Comparison of ENCODE assay signal across 8 mouse cellular contexts in the genomic region with DNA sequence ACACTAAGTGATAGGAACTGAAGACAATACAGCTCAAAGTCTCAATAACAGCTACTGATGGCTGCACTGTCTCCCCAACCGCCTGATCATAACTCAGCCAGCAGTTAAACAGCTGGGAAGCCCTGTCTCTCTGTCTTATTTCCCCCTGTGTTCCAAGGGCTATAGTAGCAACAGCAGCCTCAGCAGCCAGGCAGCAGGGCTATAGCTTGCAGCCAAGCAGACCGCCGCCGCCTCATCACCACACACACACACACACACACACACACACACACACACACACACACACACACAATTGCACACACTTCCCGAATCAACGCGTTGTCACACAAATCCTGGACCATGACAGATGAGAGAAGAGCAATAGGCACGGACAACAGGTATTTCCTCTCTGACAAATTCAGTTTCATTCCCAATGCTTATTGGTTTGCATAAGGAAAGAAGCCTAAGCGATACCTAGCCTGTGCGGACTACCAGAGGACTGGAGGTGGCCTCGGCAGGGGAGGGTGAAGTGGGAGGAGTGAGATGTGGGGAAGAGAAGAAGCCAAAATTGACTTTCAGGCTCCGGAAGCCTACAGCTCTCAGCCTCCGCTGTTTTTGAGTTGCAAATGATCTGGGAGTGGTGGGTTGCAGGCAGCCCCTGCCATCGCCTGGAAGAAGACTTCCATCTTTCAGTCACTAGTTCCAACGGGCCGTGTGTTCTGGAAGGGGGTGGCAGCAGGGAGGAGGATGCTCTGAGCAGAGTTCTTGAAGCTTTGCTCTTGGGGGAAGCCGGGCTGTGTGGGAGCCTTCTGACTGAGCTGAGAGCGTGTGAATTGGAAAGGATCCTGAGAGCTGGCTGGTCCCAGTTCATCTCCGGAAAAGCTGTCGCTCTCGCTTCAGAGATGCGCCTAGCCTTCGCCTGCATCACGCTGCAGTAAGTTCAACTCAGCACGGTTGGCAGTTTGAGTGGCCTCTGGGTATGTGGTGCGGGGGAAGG.
DNase-seq lines count a peak whose midpoint lies in the region; ATAC-seq and TF ChIP-seq lines count a peak whose summit lies in the region.

No protein-coding gene starts in this region.

- no peak for TF ChIP-seq CTCF in kidney, adult 2 months (conservative IDR thresholded peaks at IDR 0.05; ENCODE audit: insufficient read depth, insufficient read length, low read depth, low read length)
- no peak for TF ChIP-seq CTCF in lung, postnatal 0 days (IDR thresholded peaks at IDR 0.05)

- no peak for TF ChIP-seq POLR2A in kidney, adult 2 months (IDR thresholded peaks at IDR 0.05; ENCODE audit: low read depth, low read length)

- H3K4me1 ChIP-seq in kidney, adult 2 months (ENCODE audit: control insufficient read depth, insufficient read depth, low read length) = 0 out of 2 replicates have a peak, but pooled peaks cover 4% of the 10 kb centered on the region
- peaks cover 6% of the 10 kb centered on the region; the same call in 1 of the 2 replicates for H3K4me1 ChIP-seq in embryonic facial prominence, embryonic 13.5 days
- 0 out of 2 replicates have a peak, but pooled peaks cover 4% of the 10 kb centered on the region for H3K4me1 ChIP-seq in heart, embryonic 13.5 days
- no peaks in the 10 kb centered on the region; the same call in none of the 2 replicates for H3K4me1 ChIP-seq in lung, postnatal 0 days (ENCODE audit: insufficient read depth, low read depth, low read length)

- no peaks in the 10 kb centered on the region for H3K9me3 ChIP-seq in embryonic facial prominence, embryonic 13.5 days
- no peaks in the 10 kb centered on the region for H3K9me3 ChIP-seq in heart, embryonic 13.5 days
- H3K9me3 ChIP-seq in lung, postnatal 0 days (ENCODE audit: low read length) = no peaks in the 10 kb centered on the region

- no peaks in the 10 kb centered on the region; the same call in 1 of the 2 replicates for H3K27me3 ChIP-seq in kidney, adult 2 months (replicated peaks; ENCODE audit: control insufficient read depth, insufficient read depth, low read length)
- H3K27me3 ChIP-seq in embryonic facial prominence, embryonic 13.5 days = peaks cover 11% of the 10 kb centered on the region
- no peaks in the 10 kb centered on the region for H3K27me3 ChIP-seq in heart, embryonic 13.5 days (replicated peaks)
- no peaks in the 10 kb centered on the region for H3K27me3 ChIP-seq in lung, postnatal 0 days (replicated peaks; ENCODE audit: insufficient read depth, low read length)

- peak; percentile 10 for DNase-seq in kidney, adult 2 months
- no peak for DNase-seq in kidney, adult 9 months
- peak; percentile 61 to 68 for DNase-seq in layer of hippocampus, postnatal 10 days (ENCODE audit: low spot score in 2 of 2)
- DNase-seq in lung, postnatal 0 days (ENCODE audit: low spot score) = peak; percentile 28
- DNase-seq in right cerebral cortex, postnatal 36 days (ENCODE audit: low spot score in 2 of 2) = peak; percentile 69 to 87
- DNase-seq in T-cell, adult 2 months (ENCODE audit: low spot score) = no peak

- WGBS in kidney, adult 2 months = 2% methylated on average over 24 of the region's 26 CpGs
- 2% methylated on average over 25 of the region's 26 CpGs for WGBS in embryonic facial prominence, embryonic 13.5 days
- WGBS in heart, embryonic 13.5 days = 3% methylated on average over 23 of the region's 26 CpGs
- 1% methylated on average over 26 of the region's 26 CpGs for WGBS in lung, postnatal 0 days

- peak overlapping the region; percentile 66 for H3K9ac ChIP-seq in embryonic facial prominence, embryonic 13.5 days
- H3K9ac ChIP-seq in heart, embryonic 13.5 days = peak overlapping the region; percentile 61
- H3K9ac ChIP-seq in lung, postnatal 0 days (replicated peaks; ENCODE audit: low read depth) = peak overlapping the region; percentile 12; the same call in 1 of the 2 replicates

- ATAC-seq in embryonic facial prominence, embryonic 13.5 days (ENCODE audit: insufficient number of reproducible peaks, insufficient read depth, low FRiP score, low TSS enrichment, low read depth) = no peak
- ATAC-seq in heart, embryonic 13.5 days (ENCODE audit: extremely low read depth, insufficient number of reproducible peaks, low FRiP score, low TSS enrichment) = no peak
- peak; percentile 57 for ATAC-seq in lung, postnatal 0 days

- no peak for TF ChIP-seq EP300 in lung, postnatal 0 days (IDR thresholded peaks at IDR 0.05)

- H3K4me3 ChIP-seq in kidney, adult 2 months (ENCODE audit: insufficient read depth, low read depth, low read length) = peak overlapping the region; percentile 25
- H3K4me3 ChIP-seq in embryonic facial prominence, embryonic 13.5 days = peak overlapping the region; percentile 48
- H3K4me3 ChIP-seq in heart, embryonic 13.5 days = peak overlapping the region; percentile 57
- peak overlapping the region; percentile 44 for H3K4me3 ChIP-seq in lung, postnatal 0 days (ENCODE audit: low read depth, low read length)

- H3K36me3 ChIP-seq in kidney, adult 2 months (ENCODE audit: control insufficient read depth, insufficient read depth, low read length) = no peaks in the 10 kb centered on the region
- no peaks in the 10 kb centered on the region for H3K36me3 ChIP-seq in embryonic facial prominence, embryonic 13.5 days
- H3K36me3 ChIP-seq in heart, embryonic 13.5 days = no peaks in the 10 kb centered on the region
- H3K36me3 ChIP-seq in lung, postnatal 0 days (ENCODE audit: insufficient read depth, low read length) = no peaks in the 10 kb centered on the region

- H3K4me2 ChIP-seq in embryonic facial prominence, embryonic 13.5 days = peak overlapping the region; percentile 89
- peak overlapping the region; percentile 95 for H3K4me2 ChIP-seq in heart, embryonic 13.5 days
- H3K4me2 ChIP-seq in lung, postnatal 0 days (replicated peaks; ENCODE audit: low read depth, low read length) = peak overlapping the region; percentile 72

- no peak overlapping the region for H3K27ac ChIP-seq in kidney, adult 2 months (ENCODE audit: insufficient read depth, low read depth, low read length)
- H3K27ac ChIP-seq in embryonic facial prominence, embryonic 13.5 days = no peak overlapping the region
- no peak overlapping the region for H3K27ac ChIP-seq in heart, embryonic 13.5 days (replicated peaks)
- no peak overlapping the region for H3K27ac ChIP-seq in lung, postnatal 0 days (ENCODE audit: low read length)

Comparison
In these comparisons a context has a peak if more than half of its experiments do, and no peak if none do; other contexts are left out.
1. DNase-seq: peak in kidney, adult 2 months (single experiment), layer of hippocampus, postnatal 10 days (2 of 2), lung, postnatal 0 days (single experiment) and right cerebral cortex, postnatal 36 days (2 of 2); none in kidney, adult 9 months (single experiment) and T-cell, adult 2 months (single experiment).
2. H3K9ac ChIP-seq: peak in every context shown above with its lines; median percentile 66 in embryonic facial prominence, embryonic 13.5 days; 61 in heart, embryonic 13.5 days; 12 in lung, postnatal 0 days.
3. Peak in every context shown above with its lines, with median percentiles within 50 percentile points of each other: H3K4me3 ChIP-seq and H3K4me2 ChIP-seq.